Mouse (Mus musculus) heart, postnatal 10 days (tissue): ENCODE data around the gene Spred1. TPM values are rescaled to one million over a fixed set of nuclear protein-coding genes. Genes with fewer than 3 reads are reported as not detected.

Source experiments
- DNase-seq, 2 experiments: peaks; one replicate each; pipeline ENCODE4 v3.0.0; 2021
- intact Hi-C: fragments of 180-260 bp; cut with DNase I; formaldehyde crosslinking; loops from one replicate; pipeline ENCODE4 v1.15.1; 2025
- total RNA-seq, 2 experiments: library from RNA; stranded (reverse); gene quantifications; 2 replicates each; pipeline ENCODE4 v1.2.3; 2021

The Spred1 gene
- total RNA-seq, 2 experiments from 2014 or later = 23.7 to 30.8 TPM

- intact Hi-C loops = no loop called here
- DNase-seq = no peak
Measured at GRCm38 (mm10) chr2:117176066-117176465, 54.9 kb downstream of the Spred1 start.

- intact Hi-C loops = no loop called here
- no peak for DNase-seq
Measured at GRCm38 (mm10) chr2:117176937-117177336, 55.8 kb downstream of the Spred1 start.

GRCm38 (mm10) chr2:117180250-117180885 is 59.2 kb downstream of the Spred1 start:
- peak; percentile 85 to 91 for DNase-seq
- intact Hi-C loops = loop anchor here (1.0 to 5.0 kb wide), 5 partner anchors 51 to 280 kb away; no protein-coding TSS in a partner anchor

GRCm38 (mm10) chr2:117185587-117185986 is 64.4 kb downstream of the Spred1 start:
- no peak for DNase-seq
- intact Hi-C loops = no loop called here

GRCm38 (mm10) chr2:117190915-117191314 is 69.7 kb downstream of the Spred1 start:
- intact Hi-C loops = no loop called here
- no peak for DNase-seq

GRCm38 (mm10) chr2:117194309-117194708 is 73.1 kb downstream of the Spred1 start:
- intact Hi-C loops = no loop called here

GRCm38 (mm10) chr2:117195151-117195550 is 74.0 kb downstream of the Spred1 start:
- intact Hi-C loops = no loop called here
- no peak for DNase-seq

More at GRCm38 (mm10) chr2:117194309-117194708, 73.1 kb downstream of the Spred1 start:
- no peak for DNase-seq

GRCm38 (mm10) chr2:117195578-117195977 is 74.4 kb downstream of the Spred1 start:
- no peak for DNase-seq
- intact Hi-C loops = no loop called here

GRCm38 (mm10) chr2:117200869-117201338 is 79.7 kb downstream of the Spred1 start:
- DNase-seq = no peak
- intact Hi-C loops = no loop called here

- DNase-seq = no peak
- intact Hi-C loops = no loop called here
Measured at GRCm38 (mm10) chr2:117203350-117203749, 82.2 kb downstream of the Spred1 start.

GRCm38 (mm10) chr2:117204534-117204933 is 83.4 kb downstream of the Spred1 start:
- DNase-seq = no peak
- intact Hi-C loops = no loop called here

- no peak for DNase-seq
- intact Hi-C loops = no loop called here
Measured at GRCm38 (mm10) chr2:117205066-117205465, 83.9 kb downstream of the Spred1 start.

GRCm38 (mm10) chr2:117210416-117211085 is 89.4 kb downstream of the Spred1 start:
- DNase-seq = peak; percentile 45 to 47
- intact Hi-C loops = no loop called here

- intact Hi-C loops = no loop called here
- DNase-seq = no peak
Measured at GRCm38 (mm10) chr2:117216152-117216551, 95.0 kb downstream of the Spred1 start.

GRCm38 (mm10) chr2:117217695-117218216 is 96.6 kb downstream of the Spred1 start:
- intact Hi-C loops = no loop called here
- no peak for DNase-seq

- intact Hi-C loops = no loop called here
- DNase-seq = no peak
Measured at GRCm38 (mm10) chr2:117219536-117219935, 98.4 kb downstream of the Spred1 start.

- intact Hi-C loops = no loop called here
- DNase-seq = peak in 1 of 2 experiments; percentile 14
Measured at GRCm38 (mm10) chr2:117222651-117223050, 101.5 kb downstream of the Spred1 start.

- intact Hi-C loops = no loop called here
Measured at GRCm38 (mm10) chr2:117228601-117229125, 107.5 kb downstream of the Spred1 start.

GRCm38 (mm10) chr2:117230261-117230660 is 109.1 kb downstream of the Spred1 start:
- intact Hi-C loops = loop anchor here (5.0 kb wide), 1 partner anchor 108 kb away; the partner anchor contains the start of gene Spred1
- no peak for DNase-seq

More at GRCm38 (mm10) chr2:117228601-117229125, 107.5 kb downstream of the Spred1 start:
- peak; percentile 16 to 24 for DNase-seq

GRCm38 (mm10) chr2:117231257-117231656 is 110.1 kb downstream of the Spred1 start:
- intact Hi-C loops = loop anchor here (1.0 to 5.0 kb wide), 3 partner anchors 51 to 334 kb away; partner anchors contain the start of gene Spred1
- peak; percentile 85 to 91 for DNase-seq
